Mouse (Mus musculus): ENCODE results near the gene Desi1. TPM values are rescaled to one million over a fixed set of nuclear protein-coding genes. Genes with fewer than 3 reads are reported as not detected.

Desi1 gene
- total and polyA plus RNA-seq, 2 experiments from 2014 or later = 26.9 to 43.9 TPM

DNA sequence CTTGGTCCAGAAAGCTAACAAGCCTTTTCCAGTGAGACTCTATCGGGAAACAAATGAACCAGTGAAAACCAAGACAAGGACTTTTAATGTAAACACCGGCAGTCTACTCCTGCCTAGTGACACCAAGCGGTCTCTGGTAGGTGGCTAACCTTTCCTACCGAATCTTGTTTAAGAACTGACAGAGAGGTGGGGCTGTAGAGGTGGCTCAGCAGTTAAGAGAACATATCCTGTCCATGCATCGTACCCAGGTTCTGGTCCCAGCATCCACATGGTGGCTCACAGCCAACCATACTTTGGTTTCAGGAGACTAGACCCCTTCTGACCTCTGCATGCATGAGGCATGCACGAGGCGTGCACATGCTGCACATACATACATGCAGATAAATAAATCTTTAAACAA lies 6.4 kb downstream of the Desi1 start:
- peaks cover 65% of the 10 kb centered on the region for H3K36me3 ChIP-seq (ENCODE audit: insufficient read depth, low read length)
- ATAC-seq (ENCODE audit: low FRiP score) = no peak
- no peak overlapping the region for H3K9ac ChIP-seq (replicated peaks; ENCODE audit: low read length, poor library complexity, severe bottlenecking)
- no peaks in the 10 kb centered on the region for H3K4me1 ChIP-seq (ENCODE audit: insufficient read depth, low read length)
- H3K27ac ChIP-seq (ENCODE audit: low read depth, low read length) = no peak overlapping the region
- no peak overlapping the region for H3K4me3 ChIP-seq (ENCODE audit: low read depth, low read length)
- WGBS = 96% methylated on average over 7 of the region's 7 CpGs
- DNase-seq (ENCODE audit: low spot score) = no peak
- H3K9me3 ChIP-seq (ENCODE audit: low read length) = no peaks in the 10 kb centered on the region
- TF ChIP-seq CTCF (IDR thresholded peaks at IDR 0.05) = no peak
- no peaks in the 10 kb centered on the region for H3K27me3 ChIP-seq (ENCODE audit: insufficient read depth, low read length)
- H3K4me2 ChIP-seq (ENCODE audit: low read depth, low read length, poor library complexity, severe bottlenecking) = no peak overlapping the region

DNA sequence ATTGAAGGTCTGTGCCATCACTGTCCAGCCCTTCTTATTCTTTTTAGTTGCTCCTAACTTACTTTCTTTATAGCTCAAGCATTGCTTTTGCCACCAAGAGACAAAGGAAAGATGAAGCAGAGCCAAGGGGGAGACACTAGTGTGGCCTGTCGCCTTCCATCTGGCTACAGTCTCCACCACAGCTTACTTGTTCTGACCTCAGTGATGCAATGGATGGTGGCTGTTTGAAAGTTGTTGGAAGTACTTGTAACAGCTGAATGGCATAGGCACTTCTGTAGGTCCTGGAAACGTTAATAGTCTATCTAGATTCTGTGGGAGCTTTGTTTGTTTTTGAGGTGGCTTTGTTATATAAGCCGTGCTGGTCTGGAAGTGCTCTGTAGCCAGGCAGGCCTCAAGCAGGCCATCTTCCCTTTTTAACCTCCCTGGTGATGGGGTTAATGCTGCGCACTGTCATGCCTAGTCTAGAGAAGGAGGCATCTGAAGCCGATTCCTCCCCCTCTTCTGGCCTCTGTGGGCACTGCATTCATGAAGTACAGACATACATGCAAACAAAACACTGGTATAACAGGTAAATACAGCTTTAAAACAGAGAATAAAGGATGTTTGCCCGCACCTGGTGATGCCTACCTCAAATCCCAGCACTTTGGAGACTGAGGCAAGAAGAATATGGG lies 9.6 kb downstream of the Desi1 start:
- no peak overlapping the region for H3K27ac ChIP-seq (ENCODE audit: low read depth, low read length)
- H3K4me2 ChIP-seq (ENCODE audit: low read depth, low read length, poor library complexity, severe bottlenecking) = no peak overlapping the region
- H3K9me3 ChIP-seq (ENCODE audit: low read length) = no peaks in the 10 kb centered on the region
- no peak for TF ChIP-seq CTCF (IDR thresholded peaks at IDR 0.05)
- H3K9ac ChIP-seq (replicated peaks; ENCODE audit: low read length, poor library complexity, severe bottlenecking) = no peak overlapping the region
- no peaks in the 10 kb centered on the region for H3K4me1 ChIP-seq (ENCODE audit: insufficient read depth, low read length)
- 90% methylated on average over 6 of the region's 6 CpGs for WGBS
- peaks cover 45% of the 10 kb centered on the region for H3K36me3 ChIP-seq (ENCODE audit: insufficient read depth, low read length)
- no peak overlapping the region for H3K4me3 ChIP-seq (ENCODE audit: low read depth, low read length)
- no peak for DNase-seq (ENCODE audit: low spot score)
- H3K27me3 ChIP-seq (ENCODE audit: insufficient read depth, low read length) = no peaks in the 10 kb centered on the region
- no peak for ATAC-seq (ENCODE audit: low FRiP score)

DNA sequence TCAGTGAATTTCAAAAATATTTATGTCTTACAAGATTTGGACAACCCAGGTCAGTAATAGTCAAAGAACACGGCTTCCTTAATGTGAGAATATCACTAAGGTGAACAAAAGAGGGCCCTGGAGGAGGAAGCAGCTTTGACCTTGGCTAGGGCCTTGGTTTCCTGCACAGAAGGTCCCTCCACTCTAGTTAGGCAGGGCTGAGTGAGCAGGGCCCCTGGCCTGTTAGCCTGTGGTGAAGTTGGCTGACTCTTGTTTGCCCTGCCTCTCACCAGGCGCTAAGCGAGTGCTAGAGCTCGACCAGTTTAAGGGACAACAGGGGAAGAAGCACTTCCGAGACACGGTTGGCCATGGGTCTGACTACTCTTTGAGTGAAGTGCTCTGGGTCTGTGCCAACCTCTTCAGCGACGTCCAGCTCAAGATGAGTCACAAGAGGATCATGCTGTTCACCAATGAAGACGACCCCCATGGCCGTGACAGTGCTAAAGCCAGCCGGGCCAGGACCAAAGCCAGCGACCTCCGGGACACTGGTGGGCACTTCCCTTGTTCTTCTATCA lies 11.1 kb downstream of the Desi1 start:
- peaks cover 38% of the 10 kb centered on the region for H3K36me3 ChIP-seq (ENCODE audit: insufficient read depth, low read length)
- H3K9me3 ChIP-seq (ENCODE audit: low read length) = no peaks in the 10 kb centered on the region
- H3K4me2 ChIP-seq (ENCODE audit: low read depth, low read length, poor library complexity, severe bottlenecking) = no peak overlapping the region
- 88% methylated on average over 13 of the region's 13 CpGs for WGBS
- H3K4me3 ChIP-seq (ENCODE audit: low read depth, low read length) = no peak overlapping the region
- DNase-seq (ENCODE audit: low spot score) (no peak), ATAC-seq (ENCODE audit: low FRiP score) (no peak)
- no peaks in the 10 kb centered on the region for H3K4me1 ChIP-seq (ENCODE audit: insufficient read depth, low read length)
- no peak overlapping the region for H3K27ac ChIP-seq (ENCODE audit: low read depth, low read length)
- H3K9ac ChIP-seq (replicated peaks; ENCODE audit: low read length, poor library complexity, severe bottlenecking) = no peak overlapping the region
- TF ChIP-seq CTCF (IDR thresholded peaks at IDR 0.05) = no peak
- no peaks in the 10 kb centered on the region for H3K27me3 ChIP-seq (ENCODE audit: insufficient read depth, low read length)

DNA sequence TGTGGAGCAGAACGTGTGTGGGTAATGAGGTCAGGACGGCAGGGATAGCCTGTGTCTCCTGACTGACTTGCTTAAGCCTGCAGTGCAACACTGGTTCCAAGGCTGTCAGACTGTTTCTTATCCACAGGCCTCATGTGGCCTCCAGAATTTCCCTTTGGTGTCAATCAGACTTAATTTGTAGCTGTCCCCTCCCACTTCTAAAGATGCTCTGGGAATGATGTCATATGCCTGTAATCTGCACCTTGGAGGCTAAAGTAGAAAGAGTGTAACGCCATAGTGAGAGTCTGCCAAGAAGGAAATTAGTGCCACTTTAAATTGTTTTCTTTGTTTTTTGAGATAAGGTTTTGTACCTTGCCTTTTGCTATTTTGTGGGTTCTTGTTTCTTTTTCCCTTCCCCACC lies 14.4 kb downstream of the Desi1 start:
- no peaks in the 10 kb centered on the region for H3K4me1 ChIP-seq (ENCODE audit: insufficient read depth, low read length)
- TF ChIP-seq CTCF (IDR thresholded peaks at IDR 0.05) = no peak
- H3K27me3 ChIP-seq (ENCODE audit: insufficient read depth, low read length) = no peaks in the 10 kb centered on the region
- no peak overlapping the region for H3K27ac ChIP-seq (ENCODE audit: low read depth, low read length)
- no peak overlapping the region for H3K4me3 ChIP-seq (ENCODE audit: low read depth, low read length)
- WGBS = 87% methylated on average over 3 of the region's 3 CpGs
- H3K36me3 ChIP-seq (ENCODE audit: insufficient read depth, low read length) = peaks cover 13% of the 10 kb centered on the region
- no peak overlapping the region for H3K9ac ChIP-seq (replicated peaks; ENCODE audit: low read length, poor library complexity, severe bottlenecking)
- no peak for DNase-seq (ENCODE audit: low spot score)
- H3K9me3 ChIP-seq (ENCODE audit: low read length) = no peaks in the 10 kb centered on the region
- H3K4me2 ChIP-seq (ENCODE audit: low read depth, low read length, poor library complexity, severe bottlenecking) = no peak overlapping the region
- ATAC-seq (ENCODE audit: low FRiP score) = no peak

DNA sequence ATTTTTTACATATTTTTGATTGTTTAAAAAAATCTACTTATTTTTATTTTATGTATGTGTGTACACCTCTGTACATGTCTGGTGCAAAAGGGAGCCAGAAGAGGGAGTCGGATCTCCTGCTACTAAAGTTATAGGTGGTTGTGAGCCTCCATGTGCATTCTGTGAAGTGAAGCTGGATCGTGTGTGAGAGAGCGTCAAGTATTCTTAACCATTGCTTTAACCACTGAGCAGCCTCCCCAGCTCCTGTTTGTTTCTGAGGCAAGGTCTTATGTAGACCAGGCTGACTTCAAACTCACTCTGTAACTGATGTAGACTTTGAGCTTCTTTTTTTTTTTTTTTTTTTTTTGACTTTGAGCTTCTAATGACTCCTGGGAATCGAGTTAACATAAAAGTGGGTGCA lies 16.2 kb downstream of the Desi1 start:
- no peak overlapping the region for H3K4me2 ChIP-seq (ENCODE audit: low read depth, low read length, poor library complexity, severe bottlenecking)

DNA sequence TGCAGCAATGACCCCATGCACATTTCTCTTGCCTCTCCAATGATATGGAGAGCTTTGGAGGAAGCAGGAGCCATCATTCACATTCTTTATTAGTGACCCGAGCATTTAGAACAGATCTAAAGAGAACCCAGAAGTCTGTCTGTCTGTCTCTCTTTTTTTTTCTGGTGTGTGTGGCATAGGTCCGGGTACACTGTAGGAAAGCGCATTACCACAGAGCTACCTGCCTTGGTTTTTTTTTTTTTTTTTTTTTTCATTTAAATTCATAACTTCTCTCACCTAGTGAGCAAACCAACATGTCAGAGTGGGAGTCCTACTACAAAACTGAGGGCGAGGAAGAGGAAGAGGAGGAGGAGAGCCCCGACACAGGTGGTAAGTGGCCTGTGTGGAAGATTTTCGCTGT lies 16.8 kb downstream of the Desi1 start:
- H3K9me3 ChIP-seq (ENCODE audit: low read length) = no peaks in the 10 kb centered on the region
- H3K27me3 ChIP-seq (ENCODE audit: insufficient read depth, low read length) = no peaks in the 10 kb centered on the region
- H3K9ac ChIP-seq (replicated peaks; ENCODE audit: low read length, poor library complexity, severe bottlenecking) = peak overlapping the region; percentile 60
- H3K4me3 ChIP-seq (ENCODE audit: low read depth, low read length) = peak overlapping the region; percentile 74
- 27% methylated on average over 6 of the region's 6 CpGs for WGBS
- ATAC-seq (ENCODE audit: low FRiP score) (no peak), DNase-seq (ENCODE audit: low spot score) (peak; percentile 4)
- no peak for TF ChIP-seq CTCF (IDR thresholded peaks at IDR 0.05)
- H3K27ac ChIP-seq (ENCODE audit: low read depth, low read length) = peak overlapping the region; percentile 79
- H3K36me3 ChIP-seq (ENCODE audit: insufficient read depth, low read length) = peaks cover 4% of the 10 kb centered on the region; the same call in 1 of the 2 replicates
- H3K4me2 ChIP-seq (ENCODE audit: low read depth, low read length, poor library complexity, severe bottlenecking) = peak overlapping the region; percentile 92
- no peaks in the 10 kb centered on the region for H3K4me1 ChIP-seq (ENCODE audit: insufficient read depth, low read length)

More for the DNA sequence above, 16.2 kb downstream of the Desi1 start:
- Histone ChIP-seq H3K27me3 (ENCODE audit: insufficient read depth, low read length) (no peaks in the 10 kb centered on the region), H3K4me1 (ENCODE audit: insufficient read depth, low read length) (no peaks in the 10 kb centered on the region), H3K9me3 (ENCODE audit: low read length) (no peaks in the 10 kb centered on the region), H3K27ac (ENCODE audit: low read depth, low read length) (no peak overlapping the region), H3K4me3 (ENCODE audit: low read depth, low read length) (no peak overlapping the region), H3K36me3 (ENCODE audit: insufficient read depth, low read length) (peaks cover 2% of the 10 kb centered on the region), H3K9ac (replicated peaks; ENCODE audit: low read length, poor library complexity, severe bottlenecking) (no peak overlapping the region)
- 79% methylated on average over 4 of the region's 4 CpGs for WGBS
- TF ChIP-seq CTCF (IDR thresholded peaks at IDR 0.05) = no peak
- ATAC-seq (ENCODE audit: low FRiP score) (no peak), DNase-seq (ENCODE audit: low spot score) (no peak)
